Mouse (Mus musculus): ENCODE data around the gene Qtrt2. TPM values are rescaled to one million over a fixed set of nuclear protein-coding genes. Genes with fewer than 3 reads are reported as not detected.
A peak's percentile ranks its signal among the peaks of the same experiment; 100 is the strongest.

Gene Qtrt2
- polyA plus RNA-seq (2017; shearing (Covaris generic)): 10 to 100 TPM; 11.6 to 12.0 TPM

DNA sequence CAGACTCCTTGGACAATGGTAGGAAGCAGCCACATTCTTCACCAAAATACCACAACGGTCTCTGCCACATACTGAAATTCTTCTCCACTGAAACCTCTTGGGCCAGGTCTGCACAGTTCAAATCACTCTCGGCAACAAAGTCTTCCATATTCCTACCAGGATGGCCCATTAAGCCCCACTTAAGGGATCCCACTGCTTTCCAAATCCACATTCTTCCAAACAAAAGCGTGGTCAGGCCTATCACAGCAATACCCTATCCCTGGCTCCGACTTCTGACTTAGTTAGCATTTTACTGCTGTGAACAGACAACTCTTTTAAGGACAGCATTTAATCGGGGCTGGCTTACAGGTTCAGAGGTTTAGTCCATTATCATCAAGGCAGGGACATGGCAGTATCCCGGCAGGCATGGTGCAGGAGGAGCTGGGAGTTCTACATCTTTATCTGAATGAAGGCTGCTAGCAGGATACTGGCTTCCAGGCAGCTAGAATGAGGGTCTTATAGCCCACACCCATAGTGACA, at the start of gene Qtrt2:
Qtrt2 (minus strand) TSS at position 469 of the 519 bp plus-strand sequence.
- no peak for ATAC-seq

DNA sequence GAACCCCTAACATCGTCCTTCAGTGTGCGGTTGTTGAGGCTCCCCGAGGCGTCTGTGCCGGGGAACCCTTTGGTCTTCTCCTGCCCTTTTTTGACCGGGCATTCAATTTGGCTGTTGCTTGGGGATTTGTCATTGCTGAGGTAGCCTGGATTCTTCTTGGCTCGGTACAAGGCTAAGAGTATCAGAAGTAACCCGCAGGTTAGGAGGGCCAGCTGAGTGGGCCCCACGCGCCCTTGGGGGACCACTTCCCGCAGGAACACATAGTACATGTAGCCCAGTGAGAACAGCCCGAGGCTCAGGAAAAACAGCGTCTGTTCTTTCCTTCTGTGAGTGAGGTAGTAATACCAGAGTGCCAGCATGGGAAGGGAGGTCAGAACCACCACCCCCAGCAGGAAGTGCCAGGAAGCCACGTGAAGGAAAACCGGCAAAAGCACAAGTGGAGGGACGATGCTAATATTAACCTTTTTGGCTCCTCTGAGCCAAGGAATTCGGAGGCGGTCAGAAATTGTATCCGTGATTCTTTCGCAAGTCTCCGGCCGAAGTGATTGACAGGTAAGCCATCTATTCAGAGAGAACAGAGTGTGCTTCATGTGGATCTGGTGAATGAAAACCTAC, 47.1 kb upstream of the Qtrt2 start:
- ATAC-seq: no peak

DNA sequence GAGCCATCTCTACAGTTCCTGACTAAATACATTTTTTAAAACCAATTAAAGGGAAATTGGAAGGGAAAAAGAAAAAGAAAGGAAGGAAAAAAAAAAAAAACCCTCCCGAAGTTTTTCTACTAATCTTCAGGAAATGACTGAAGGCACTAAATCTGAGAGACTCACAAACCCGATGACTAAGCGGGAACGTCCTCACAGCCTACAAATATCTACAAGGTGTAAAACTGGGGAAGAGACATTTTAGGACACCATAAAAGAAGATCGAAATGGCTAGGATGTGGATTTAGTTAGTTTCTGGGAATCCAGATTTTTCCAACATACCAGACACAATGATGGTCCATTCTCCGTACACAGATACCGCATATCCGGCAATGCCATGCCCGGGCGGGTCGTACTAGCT, 46.5 kb upstream of the Qtrt2 start:
- ATAC-seq: no peak

DNA sequence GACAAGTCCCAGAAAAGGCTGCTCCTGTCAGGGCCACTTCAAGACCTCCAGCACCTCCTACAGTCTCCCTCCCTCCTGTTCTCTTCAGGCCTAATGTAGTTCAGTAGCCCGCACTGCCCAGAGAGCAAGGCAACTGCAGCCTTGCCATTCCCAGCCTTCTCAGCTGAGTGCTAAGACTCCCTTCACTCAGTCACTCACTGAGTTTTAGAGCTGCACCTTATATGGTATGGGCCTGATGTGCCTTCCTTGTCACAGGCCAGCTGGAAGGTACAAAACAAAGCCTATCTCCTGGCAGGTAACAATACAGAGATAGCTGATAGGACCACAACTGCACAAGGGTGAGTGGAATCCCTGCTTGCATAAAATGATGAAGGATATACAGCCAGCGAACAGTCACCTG, 45.8 kb upstream of the Qtrt2 start:
- ATAC-seq: no peak

DNA sequence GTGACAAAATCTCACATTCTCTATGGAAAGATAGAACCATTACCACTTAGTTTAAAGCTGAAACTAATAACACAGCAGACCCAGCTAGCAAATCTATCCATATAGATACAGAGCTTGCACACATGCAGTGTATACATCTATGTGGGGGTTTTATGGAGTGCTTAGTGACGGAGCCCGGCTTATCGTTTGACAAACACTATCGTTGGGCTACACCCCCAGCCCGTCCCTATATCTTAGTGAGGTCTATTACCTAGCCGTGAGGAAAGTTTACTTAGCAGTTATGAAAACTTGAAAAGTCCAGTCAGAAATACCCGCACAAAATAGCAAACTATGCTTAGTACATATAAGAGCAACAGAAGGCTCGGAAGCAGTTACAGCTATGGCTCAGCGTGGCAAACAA, 45.1 kb upstream of the Qtrt2 start:
- no peak for ATAC-seq

DNA sequence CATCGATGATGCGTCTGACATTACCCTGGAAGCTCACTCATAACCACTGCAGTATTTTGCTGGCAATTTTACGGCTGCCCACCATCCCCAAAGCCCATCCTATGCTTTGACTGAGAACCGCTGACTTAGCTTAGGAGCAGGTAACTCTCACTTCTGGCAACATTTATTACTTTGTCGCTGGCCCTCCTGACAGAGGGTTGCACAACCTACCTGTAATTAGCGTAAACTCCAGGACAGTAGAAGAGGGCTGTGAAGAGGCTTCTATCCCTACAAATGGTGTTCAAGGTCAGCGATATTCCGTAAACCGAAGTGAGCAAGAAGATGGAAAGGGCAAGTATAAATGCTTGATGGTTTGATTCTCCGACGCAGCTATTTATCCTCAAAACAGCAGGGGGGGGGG, 44.6 kb upstream of the Qtrt2 start:
- no peak for ATAC-seq

DNA sequence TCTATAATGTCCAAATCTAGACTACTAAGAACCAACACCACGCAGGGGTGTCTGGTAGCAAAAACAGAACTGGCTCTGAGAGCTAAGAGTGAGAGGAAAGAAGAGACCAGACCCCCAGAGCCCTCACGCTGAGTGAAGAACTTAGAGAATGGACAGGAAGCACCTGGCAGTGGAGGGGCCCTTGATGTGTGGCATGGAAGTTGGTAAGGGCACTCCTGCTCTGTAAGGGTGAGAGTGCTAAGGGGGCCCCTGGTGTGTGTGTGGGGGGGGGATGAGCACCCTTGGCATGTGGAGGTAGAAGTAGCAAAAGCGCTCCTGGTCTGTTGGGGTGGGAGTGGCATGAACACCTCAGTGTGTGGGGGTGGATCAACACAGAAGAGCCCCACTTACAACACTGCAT, 43.8 kb upstream of the Qtrt2 start:
- ATAC-seq: no peak

DNA sequence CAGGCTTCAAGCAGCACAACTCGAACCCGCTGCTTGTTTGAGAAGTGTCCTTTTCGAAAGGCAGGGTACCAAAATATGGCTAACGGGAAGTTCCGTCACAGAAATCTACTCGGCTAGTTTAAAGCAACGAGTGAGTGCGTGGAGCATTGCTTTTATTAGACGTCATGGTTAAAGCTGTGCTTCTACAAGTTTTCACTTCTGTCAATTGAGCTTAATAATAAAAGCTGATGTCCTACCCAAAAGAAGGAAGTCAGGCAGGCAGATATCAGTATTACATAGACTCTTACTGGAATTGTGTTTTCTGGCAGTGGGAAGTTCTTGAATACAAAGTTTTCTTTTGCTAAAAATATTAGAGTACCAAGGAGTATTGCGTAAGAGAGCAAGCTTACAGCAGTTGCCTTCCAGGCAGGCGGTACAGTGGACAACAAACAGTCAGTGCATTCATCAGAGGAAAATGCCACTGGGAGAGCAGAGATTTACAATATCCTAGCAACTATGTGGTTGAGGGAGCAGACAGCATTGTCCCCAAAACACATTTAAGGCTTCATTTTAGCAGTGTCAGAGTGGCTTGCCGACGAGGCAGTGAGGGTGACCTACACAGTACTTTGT, 39.3 kb upstream of the Qtrt2 start:
- no peak for ATAC-seq

DNA sequence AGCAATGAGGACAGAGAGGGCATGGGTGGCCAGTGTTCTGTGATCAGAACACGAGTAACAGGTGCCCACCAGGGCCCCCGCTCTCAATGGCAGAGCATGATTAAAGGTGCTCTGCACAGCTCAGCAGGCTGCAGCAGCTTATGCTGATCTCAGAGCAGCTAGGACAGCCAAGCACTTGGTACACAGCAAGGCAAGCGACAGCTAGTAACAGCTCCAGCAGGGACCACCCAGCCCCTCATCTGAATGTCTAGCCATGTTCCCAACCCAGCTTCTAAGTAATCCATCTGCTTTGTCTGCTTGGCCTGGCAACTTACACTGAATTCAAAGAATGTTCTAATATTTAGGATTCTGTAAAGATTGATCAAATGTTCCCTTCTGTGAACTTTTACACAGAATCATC, 37.2 kb upstream of the Qtrt2 start:
- ATAC-seq: no peak

DNA sequence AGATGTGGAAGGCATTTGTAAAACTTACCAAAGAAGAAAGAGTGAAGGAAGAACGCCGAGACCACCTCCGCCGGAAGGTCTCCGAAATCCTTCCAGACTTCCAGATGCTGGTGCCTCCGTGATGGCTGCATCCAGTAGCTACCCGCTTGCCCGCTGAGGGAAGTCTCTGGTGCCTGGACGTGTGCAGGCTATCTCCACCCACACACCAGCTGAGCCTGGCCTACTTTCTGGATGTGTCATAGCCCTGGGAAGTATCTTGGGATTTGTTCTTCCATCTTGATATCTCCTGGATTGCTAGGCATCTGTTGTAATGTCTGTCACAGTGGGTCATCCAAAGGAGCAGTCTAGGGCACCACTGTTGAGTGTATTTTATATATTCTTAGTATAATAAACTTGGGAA, 36.7 kb upstream of the Qtrt2 start:
- no peak for ATAC-seq

DNA sequence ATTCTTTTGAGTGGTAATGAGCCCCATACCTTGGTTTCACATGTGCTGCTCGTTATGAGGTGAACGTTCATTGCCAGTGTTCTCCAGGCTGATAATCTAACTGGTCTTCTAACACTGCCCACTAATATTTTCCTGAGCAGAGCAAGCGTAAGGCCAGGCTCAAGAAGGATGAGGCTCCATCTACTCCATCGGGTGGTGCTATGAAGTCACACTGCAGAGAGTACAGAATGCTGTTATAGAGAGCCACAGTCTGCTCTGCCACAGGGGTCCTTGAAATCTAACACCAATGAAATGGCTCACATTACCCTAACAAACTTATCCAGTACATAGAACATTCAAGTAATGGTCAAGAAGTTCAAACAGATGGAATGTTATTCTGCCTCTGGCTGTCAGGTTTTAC, 31.4 kb upstream of the Qtrt2 start:
- no peak for ATAC-seq

DNA sequence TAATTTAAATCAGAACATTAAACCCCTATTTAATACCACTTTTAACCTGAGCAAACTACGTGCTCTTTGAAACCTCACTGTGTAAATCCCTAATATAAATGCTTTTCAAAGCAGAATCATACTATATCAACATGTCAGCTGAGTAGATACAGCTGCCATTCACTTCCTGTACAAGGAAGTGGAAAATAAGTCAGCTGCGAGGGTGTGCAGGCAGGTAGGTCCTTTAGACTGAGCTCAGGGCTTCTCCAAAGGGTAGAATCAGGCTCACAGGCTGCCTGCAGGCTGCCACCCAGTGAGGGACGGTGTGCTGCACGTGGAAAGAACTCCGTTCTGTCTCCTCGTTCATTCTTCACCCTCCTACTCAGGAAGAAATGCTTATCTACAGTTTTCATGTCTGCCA, 28.3 kb upstream of the Qtrt2 start:
- ATAC-seq: peak; percentile 32

DNA sequence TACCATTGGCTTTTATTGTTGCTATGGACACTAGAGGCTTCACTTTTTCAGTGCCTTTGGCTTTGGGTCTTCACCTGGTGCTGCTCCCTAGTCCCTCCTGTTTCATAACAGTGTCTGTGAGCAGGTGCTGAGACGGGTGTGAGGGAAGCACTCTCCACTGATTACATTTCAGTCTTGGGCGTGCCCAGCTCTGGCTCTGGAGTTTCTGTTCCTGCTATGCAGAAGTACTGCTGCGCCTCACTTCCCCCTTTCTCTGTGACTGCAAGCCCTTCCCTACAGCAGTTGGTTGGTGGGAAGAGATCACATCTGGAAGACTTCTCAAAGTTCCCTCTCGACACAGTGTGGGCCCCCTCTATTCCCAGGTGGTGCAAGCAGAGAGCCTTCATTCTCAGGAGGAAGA, 25.0 kb upstream of the Qtrt2 start:
- ATAC-seq: no peak

DNA sequence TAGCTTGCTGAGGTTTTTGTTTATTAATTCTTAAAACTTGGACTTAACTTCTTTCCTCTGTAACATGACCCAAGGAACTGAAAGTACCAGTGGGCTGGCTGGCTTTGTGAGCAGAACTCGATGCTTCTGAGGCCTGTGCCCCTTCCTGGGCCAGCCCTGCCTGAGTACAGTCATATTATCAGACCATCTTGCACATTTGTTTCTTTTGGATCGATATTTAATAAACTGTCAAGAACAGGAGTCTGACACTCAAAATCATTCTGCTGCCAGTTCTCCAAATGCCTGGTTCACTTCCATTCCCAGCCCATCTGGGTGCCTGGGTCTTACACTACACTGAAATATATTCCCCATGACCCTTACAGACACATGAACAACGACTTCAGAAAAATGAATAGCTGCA, 19.3 kb upstream of the Qtrt2 start:
- ATAC-seq: no peak

DNA sequence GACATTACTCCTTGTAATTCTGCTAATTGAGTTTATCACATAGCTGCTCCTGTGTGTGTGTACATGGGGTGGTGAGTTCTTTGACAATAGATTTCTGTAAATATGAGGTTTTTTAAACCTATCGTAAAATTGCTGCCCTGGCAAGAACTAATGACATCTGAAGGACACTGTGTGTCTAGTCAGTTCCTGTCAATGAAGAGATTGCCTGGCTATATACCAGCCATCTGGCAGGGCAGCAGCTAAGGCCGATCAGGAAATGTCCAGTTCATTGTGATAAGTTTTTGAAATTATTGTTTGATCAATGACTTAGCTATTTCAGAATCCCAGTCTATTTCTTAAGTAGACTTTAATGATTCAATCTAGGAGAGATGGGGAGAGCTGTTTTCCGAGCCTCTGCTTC, 18.7 kb upstream of the Qtrt2 start:
- ATAC-seq: no peak

DNA sequence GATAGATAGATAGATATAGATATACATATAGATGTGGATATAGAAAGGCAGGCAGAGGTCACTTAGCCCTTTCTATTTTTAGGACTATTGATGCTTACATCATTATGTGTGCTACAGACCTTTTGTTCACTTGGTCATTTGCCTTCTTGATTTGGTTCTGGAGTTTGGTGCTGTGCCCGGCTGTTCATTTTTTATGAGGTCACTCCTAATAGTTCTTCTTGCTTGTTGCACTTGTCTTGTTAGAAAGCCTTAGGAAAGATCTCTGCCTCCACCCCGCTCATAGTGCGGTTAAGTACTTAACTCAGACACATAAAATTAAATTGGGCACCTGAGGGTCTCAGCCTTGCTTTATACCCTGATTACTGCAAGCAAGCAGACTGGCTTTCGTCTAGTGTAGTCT, 14.2 kb upstream of the Qtrt2 start:
- ATAC-seq: no peak

DNA sequence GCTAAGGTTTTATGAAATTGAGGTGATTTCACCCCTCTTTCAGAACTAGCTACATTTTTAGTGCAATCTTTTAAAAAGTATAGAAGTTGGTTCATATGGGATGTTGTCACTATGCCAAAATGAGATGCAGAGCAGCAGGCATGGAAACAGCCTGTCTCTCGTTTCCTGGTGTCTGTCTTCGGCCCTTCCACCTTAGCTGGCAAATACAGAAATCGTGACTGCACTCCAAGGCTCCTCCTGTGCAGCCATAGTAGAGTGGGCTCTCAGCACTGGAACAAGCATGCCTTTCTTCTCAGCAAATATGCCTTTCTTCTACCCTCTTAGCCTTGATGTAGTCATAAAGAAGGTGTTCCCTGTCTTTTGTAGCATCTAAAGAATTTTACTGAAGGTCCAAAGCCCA, 9.3 kb upstream of the Qtrt2 start:
- ATAC-seq: no peak

DNA sequence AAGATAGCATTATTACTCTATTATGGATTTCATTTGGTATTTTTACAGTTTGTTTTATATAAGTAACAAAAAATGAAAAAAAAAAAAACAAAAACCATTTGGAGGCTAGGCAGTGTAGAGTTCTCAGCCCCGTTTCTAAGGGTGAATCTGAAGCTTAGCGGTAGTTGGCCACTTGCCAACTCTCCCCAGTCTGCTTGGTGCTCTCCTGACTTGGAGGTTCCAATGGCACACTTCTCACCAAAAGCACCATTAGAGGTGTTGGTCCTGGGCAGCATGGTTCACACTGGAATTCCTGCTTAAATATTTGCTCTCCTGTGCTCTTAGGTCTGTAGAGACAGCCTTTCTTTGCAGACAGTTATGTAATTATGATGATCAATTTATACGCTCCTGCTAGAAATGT, 8.8 kb upstream of the Qtrt2 start:
- ATAC-seq: no peak

DNA sequence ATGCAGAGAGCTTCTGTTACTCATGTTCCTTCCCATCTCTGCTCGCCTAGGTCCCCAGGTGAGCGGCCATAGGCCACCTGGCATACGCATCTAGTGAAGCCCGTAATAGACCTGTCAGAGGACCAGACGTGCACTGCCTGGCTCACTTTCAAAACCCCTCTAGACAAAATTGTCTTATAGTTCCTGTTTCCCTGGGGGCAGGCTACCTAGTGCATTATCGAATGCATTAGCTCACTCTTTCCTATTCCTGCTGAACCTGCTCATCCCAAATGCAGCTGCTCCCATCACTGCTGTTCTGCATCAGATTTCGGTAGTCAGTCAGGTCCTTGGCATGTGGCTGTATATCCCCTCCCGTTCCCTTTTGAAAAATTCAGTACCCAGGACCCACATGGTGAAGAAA, 8.2 kb upstream of the Qtrt2 start:
- ATAC-seq: no peak

DNA sequence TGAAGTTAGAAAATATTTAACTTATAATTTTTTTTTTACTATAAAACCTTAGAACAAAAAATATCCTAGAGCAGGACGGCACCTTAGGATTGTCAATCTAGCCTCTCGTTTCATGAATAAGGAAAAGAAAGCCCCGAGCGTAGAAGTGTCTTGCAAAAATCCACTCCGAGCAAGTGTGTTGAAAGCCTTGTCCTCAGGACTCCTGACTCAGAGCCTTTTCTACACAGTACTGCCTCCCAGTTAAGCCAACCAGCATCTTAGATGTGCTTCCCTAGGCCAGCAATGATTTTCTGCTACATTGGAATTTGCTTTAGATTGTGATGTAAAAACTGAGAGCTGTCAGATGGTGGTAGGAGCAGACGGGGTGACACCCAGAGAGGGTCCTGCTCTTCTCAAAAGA, 6.4 kb upstream of the Qtrt2 start:
- no peak for ATAC-seq

DNA sequence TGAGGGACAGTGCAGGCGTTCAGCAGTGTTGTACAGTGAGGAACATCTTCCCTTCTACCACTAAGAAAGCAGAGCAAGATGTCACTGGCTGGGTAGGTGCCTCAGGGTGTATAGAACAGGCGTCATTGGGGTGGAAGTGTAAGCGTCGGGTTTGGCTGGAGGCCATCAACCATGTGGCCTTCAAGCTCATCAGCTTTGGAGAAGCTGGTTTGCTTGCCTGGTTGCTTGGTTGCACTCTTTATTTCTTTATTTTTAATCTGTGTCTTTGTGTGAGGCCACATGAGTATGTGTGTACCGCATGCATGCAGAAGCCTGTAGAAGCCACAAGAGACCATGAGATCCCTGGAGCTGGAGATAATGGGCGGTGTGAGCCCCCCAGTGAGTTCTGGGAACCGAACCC, 5.7 kb upstream of the Qtrt2 start:
- ATAC-seq: no peak

DNA sequence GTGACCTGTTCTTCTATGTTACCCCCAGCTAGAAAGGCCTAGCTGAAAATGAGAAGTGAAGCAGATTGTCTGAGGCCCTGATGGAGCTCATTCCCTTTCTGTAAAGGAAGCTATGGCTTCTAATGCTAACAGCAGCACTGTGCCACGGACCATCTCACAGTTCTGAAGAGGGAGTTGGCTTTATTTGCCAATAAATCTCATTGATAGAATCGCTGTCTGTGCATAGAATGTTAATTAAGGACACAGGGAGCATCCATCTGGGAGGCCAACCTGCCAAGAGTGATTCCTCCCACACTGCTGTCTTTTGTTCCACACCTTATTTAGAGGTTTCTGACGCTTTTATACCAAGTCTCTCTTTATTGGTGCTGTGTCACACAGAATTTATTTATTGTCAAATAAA, 4.9 kb upstream of the Qtrt2 start:
- no peak for ATAC-seq

DNA sequence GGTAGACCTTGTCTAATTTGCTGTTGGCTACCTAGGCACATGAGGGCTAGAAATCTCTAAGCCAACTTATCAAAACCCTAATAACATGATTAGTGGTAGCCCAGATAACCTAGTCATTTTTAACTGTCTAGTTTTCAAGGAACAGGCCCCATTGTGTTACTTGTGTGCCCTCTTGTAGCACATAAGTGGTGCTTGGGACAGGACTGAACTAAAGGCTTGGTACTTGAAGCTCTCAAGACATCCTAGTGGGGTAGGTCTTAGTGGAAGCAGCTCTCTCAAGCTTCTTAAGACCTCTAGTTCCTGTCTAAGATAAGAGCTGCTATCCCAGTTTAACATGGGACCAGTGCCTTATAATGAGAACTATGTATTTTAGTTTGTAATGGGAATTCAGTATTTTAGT, 4.0 kb upstream of the Qtrt2 start:
- no peak for ATAC-seq

DNA sequence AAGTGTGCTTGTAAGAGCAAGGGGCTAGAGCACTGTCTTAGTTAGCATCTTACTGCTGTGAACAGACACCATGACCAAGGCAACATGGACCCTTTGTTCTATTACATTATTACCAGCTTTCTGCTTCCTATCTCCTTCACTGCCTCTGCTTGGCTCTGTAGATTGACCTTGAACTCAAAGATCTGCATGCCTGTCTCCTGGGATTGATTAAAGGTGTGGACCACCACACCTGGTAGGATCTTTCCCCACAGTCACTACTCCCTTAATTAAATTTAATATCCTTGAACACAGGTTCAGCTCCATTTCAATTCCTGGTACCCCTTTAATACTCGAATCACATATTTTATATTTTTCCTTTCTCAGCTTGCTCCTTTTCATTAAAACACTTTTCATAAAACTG, 763 bp downstream of the Qtrt2 start:
- ATAC-seq: no peak

DNA sequence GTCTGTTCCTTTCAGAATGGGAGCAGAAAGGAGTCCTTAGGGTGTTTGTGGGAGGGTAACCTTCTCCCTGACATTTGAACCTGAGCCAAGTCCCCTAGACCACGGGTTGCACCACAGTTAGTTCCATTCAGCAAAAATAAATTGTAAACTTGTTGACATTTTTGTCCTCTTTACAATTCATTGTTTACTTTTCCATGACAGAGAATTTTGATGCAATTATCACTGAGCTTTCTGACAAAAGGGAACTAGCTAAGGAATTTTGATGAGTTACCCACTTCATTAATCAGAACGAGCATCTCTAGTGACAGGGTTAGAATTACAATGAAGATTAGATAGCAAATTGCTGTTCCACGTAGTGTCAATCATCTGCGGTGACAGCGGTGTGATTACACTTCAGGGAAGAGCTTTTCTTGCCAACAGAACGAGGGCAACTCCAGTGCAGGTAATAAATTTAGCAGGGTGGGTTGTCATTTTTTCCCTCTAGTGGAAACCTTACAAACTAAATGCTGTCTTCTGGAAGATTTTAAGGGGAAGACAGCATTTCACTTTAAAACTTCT, 1.5 kb downstream of the Qtrt2 start:
- ATAC-seq: no peak

All from activated CD4-positive, CD25-positive, alpha-beta regulatory T cell, adult 4 months (primary cell).